Mouse (Mus musculus): ENCODE results near the gene Kcnk16.

Kcnk16 gene

DNA sequence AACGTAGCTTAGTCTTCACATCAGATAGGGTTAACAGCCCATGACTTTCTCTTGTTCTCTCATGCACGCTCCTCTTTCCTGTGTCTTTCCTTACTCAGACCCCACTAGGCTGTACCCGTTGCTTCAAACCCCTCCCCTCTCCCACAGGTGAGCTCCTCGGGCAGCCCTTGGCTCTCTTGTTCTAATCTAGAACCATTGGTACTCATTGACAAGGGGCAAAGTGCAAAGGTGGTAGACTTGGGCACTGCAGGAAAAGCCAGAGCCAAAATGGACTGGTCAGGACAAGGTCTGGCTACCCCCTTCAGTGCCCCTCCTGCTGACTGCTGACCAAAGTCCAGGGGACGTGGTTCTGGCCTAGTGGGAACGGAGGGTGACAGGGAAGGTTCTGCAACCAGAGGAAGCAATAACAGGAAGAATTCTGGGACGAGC, 38.9 kb downstream of the Kcnk16 start:
- no peak for DNase-seq

DNA sequence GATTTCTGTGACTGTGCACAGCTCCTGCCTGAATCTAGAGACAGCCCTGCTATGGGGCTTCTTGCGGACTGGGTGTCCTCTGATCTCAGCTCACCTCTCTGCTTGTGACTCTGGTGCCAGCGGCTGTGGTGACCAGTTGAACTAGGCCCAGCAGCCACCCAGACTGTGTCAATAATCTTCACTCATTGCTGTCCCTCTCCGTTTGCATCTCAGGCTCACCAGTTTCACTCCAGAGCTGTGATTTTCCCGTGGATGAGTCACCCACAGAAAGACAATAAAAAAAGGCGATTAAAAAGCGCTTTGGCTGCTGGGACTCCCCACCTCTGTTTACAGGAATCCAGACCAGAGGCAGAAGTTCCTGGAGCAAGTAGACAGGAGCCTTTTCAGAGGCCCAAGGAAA, 39.6 kb downstream of the Kcnk16 start:
- no peak for DNase-seq

DNA sequence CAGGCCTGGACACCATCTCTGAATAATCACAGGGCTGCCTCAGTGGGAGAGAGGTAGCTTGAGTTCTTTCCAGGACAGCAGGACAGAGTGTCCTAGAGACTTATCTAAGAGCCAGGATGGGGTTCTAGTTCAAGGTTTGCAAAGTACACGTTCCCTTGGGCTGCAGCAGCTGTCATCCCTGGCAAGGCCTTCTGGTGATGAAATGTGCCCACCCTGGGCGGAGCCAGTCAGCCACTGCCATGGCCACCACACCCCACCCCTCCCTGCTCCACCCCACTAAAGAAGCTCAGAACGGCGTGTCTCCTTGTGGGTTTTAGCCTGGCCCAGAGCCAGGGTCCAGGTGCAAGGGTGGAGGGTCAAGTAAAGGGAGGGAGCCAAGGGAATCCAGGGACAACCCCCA, 40.7 kb downstream of the Kcnk16 start:
- DNase-seq, result no peak

DNA sequence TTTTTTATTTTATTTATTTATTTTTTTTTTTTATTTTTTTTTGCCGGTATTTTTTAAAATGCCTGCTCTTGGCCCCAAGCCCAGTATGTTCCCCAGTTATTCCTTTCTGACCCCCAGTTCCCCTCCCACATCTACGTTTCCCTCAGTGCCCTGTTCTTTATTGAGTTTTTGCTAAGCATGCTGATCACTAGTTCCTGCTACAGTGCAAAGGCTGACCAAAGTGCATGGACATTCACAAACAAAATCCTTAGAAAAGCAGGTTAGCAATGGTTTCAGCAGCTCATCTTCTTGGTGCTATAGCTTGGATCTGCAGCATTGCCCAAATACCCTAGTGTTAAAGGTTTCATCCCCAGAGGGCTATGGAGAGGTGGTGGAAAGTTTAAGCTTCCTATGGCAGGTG, 42.0 kb downstream of the Kcnk16 start:
- no peak for DNase-seq

DNA sequence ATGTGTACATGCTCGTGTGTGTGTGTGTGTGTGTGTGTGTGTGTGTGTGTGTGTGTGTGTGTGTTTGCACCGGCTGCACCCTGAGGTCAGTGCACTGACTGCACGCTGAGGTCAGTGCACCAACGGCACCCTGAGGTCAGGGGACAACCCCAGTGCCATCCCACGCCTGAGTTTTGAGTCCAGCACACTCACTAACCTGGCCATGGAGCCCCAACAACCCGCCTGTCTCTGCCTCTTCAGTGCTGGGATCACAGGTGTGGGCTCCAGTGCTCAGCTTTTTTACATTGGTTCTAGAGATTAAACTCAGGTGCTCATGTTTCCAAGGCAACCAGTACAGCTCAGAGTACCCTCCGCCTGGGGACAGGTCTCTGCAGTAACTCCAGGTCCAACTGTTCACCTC, 42.5 kb downstream of the Kcnk16 start:
- no peak for DNase-seq

DNA sequence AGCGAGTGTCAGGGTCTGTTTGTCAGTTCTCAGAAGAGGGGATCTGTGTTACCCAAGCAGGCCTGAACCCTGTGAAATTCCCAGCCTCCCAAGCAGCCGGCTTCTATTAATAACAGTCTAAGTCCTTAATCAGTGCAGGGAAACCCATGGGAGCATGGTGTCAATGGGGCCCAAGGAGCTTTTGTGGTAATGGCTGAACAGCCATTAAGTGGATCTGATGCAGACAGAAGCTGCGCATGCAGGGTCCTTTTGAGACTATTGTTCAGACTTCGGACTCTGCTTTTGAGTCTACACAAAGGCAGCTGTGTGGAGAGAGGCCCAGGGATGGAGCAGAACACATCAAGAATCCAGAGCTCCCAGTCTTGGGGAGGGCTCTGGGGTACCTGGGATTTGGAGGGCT, 43.5 kb downstream of the Kcnk16 start:
- DNase-seq, result no peak

DNA sequence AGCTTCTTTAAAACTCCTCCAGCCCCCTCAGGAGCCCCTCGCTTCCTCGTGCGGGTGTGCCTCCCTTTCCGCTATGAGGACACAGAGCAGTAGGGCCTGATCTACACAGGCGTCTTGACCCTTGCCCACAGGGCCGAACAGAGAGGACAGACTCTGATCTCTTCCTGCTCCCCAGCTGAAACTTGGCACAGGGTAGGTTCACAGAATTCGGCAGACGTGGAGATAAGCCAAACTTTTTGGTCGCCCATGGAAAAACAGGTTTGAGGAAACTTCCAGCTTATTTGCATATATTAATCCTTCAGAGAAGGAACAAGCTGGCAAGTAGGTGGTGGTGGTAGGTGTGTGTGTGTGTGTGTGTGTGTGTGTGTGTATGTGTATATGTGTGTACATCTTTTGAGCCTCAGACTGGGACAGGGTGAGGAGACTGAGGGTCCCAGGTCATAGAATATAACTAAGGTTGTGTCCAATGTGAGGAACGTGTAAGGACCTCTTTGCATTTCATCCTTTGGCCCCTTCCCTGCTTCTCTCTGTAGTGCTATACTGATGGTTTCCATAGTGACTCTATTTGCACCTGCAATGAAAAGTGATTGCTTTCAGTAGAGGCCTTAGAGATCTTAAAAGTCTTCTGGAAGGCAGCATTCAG, 44.3 kb downstream of the Kcnk16 start:
- no peak for DNase-seq

DNA sequence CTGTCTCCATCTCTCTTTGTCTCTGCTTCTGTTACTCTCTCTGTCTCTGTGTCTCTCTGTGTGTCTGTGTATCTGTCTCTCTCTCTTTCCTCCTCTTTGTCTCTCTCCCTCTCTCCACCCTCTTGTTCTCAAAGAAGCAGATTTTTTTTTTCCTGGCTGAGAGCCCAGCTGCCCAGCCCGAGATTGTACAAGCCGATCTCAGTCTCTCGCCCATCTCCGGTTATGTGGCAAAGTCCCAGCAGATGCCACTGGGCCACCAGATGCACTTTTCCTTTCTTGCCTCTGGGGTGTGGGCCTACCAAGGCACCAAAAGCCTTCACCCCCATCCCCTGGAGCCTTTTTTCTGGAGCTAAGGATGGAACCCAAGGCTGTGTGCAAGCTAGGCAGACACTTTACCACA, 44.8 kb downstream of the Kcnk16 start:
- DNase-seq, result no peak

DNA sequence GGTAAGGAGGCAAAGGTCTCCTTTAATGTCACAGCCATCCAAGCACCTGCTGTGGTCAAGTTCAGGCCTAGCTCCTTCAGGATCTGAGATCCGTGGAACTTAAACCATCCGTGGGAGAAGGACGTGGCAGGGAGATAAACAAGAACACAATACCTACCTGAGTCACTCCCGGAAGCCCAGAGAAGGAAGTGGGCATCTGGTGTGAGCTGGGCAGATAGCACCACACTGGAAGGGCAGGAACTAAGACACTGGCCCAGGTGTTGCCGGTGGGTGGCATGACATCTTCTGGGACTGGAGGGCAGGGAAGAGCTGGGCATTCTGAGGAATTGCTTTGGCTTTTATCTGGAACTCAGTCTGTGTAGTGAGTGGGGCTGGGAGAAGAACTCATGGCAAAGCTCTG, 45.7 kb downstream of the Kcnk16 start:
- DNase-seq, result no peak

DNA sequence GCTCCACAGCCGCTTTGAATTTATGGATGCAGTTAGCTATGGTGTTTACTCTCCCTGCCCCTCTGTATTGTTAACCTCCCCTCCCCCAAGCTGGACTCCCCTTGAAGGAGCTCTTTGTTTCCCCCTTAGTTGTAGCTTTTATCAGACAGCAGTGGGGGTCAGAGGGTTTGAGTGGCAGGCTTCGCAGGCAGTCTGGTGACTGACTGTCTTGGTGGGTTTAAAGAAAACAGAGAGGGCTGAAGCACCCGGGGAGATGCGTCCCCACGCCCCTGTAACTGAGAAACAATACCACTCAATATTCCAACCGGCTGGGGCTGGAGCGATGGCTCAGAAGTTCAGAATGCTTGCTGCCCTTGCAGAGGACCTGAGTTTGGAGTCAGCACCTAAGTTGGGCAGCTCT, 47.9 kb downstream of the Kcnk16 start:
- no peak for DNase-seq

DNA sequence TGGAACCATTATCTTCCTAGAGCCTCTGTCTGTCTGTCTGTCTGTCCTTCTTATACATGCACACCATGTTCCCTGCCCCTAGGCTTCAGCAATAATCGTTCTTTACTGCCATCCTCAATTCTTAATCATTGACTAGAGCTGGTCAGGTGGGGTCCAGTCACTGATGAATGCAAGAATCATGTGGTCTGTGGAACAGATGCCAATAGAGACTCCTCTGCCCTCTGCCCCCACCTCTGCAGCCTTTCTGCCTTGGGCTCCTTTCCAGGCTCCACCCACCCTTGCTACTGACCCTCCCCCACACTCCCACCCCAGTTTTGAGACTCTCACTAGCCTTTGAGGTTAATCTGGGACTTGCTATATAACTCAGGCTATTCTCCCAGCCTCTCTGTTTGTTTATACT, 49.1 kb downstream of the Kcnk16 start:
- DNase-seq, result no peak

DNA sequence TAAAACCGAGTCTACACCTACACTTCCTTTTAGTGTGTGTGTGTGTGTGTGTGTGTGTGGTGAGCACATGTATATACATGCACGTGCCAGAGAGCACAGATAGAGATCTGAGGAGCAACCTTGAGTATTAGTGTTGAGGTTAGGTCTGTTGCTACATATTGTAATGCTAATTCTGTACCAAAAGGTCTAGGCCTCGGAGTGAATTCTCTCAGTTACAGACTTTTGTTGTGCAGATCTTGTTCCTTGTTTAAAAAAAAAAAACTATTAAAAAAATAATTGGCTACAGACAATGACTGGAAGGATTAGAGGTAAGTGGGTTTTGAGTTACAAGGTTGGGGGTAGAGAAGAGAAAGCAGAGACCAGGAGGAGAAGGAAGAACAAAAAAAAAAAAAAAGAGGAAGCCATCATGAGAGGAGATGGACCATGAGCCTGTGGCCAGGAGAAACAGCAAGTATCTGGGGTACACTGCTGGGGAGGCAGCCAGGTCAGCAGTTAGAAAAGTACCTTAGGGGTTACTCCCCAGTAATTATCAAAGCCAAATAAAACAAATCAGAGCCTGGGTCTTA, 51.6 kb downstream of the Kcnk16 start:
- DNase-seq, result no peak

DNA sequence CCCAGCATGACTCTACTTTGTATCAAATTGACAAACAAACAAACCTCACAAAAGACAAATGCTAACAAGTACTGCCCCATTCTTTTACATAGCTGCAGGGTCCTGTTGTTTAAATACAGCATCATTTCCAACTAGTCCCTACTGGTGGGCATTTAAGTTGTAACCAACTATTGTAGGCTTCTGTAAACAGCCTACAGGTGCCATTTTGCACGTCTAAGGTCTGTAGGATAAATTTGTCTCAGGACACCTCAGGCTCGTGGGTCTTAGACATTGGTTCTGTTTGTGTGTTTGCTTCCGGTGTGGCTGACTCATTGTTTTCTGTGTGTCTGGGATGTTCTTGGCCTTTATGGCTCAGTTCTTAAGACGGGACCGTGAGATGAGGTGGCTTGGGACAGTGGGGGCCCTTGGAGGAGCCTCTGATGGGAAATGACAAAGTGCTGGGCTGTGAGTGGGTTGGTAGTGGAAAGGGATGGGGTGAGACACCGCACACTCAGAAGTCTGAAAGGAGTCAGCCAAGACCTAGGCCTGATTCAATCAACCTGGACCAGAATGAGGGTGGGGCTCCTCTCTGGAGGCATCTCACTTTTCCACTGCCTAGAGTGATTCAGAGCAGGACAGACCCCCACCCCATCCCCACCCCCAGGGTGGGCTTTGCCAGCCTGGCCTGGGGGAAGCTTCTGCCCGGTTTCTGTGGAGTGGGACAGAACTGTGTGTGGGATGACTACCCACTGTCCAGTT, 52.3 kb downstream of the Kcnk16 start:
- no peak for DNase-seq

DNA sequence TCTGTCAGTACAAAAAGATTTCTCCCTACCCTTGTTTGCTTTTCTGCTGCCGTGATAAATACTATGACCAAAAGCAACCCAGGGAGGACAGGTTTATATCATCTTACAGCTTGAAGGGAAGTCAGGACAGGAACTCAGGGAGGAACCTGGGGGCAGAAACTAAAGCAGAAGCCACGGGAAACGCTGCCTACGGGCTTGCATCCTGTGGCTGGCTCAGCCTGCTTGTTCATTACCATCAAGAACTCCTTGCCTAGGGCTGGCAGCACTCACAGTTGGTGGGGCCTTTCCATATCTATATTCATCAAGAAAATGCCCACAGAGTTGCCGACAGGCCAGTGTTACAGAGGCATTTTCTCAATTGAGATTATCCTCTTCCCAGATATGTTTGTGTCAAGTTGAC, 53.2 kb downstream of the Kcnk16 start:
- no peak for DNase-seq

DNA sequence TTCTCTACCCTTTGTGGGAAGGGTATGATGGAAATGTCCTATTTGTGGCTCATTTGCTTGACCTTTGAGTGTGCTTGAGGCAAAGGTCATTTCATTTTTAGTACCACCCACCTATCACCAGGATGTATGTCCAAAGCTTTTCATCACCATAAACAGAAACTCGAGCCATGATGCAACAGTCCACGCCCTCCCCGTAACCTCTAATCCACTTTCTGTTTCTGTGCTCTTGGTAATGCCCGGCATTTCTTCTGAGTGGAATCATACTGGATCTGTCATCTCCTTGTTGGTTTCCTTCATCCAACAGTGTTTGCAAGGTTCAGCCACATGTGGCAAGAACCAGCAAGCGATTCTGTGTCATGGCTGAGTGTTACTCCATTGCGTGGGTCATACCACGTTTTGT, 54.9 kb downstream of the Kcnk16 start:
- no peak for DNase-seq

DNA sequence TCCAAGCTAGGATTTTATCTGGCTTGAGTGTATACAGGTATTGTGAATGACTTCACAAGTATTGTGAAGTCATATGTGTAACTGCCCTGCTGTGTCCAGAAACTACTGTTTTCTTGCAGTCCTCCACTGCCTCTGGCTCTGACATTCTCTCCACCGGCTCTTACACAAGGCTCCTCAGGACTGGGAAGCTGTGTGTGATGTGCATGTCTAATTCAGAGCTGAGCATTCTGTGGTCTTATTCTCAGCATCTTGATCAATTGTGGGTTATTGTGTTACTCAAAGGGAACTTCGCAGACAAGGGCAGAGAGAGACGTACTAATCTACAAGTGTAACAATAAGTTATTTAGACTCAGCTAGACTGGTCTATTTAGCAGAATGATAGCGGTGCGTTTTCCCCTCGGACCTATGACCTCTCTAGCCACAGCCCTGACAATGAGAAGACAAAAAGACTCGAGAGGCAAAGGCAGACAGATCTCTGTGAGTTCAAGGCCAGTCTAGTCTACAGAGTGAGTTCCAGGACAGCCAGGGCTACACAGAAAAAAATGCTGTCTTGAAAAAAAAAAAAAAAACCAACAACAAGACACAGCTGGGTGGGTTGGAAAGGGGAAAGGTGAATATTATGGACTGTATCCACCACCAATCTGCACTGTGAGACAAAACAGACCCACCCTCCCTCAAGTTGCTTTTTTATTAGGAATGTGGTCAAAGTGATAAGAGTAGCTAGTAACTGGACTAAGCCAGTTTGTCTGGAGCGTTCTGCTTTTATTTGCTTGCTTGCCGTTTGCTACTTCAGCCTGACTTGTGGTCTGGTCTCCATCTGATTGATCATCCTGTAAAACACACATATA, 57.0 kb downstream of the Kcnk16 start:
- DNase-seq, result no peak

All from right cerebral cortex, postnatal 14 days (tissue).